Mouse (Mus musculus) mouse embryonic stem cell (cell line): Measurements from ENCODE around the gene 4930430A15Rik.

ENCODE experiments used
- in situ Hi-C, 2 experiments: fragments of 300-500 bp; cut with MboI; formaldehyde crosslinking; loops; 1 replicate in 1 of 2; 3 replicates in 1 of 2; pipeline ENCODE4 v1.14.3; 2019 to 2020; ENCODE audit warnings: low sequenced_read_pairs in 2 of 2, low pct_unique_long_range_greater_than_20kb in 1 of 2, mixed read lengths in 1 of 2; ENCODE audit not compliant: unreplicated experiment in 1 of 2

The 4930430A15Rik gene

DNA sequence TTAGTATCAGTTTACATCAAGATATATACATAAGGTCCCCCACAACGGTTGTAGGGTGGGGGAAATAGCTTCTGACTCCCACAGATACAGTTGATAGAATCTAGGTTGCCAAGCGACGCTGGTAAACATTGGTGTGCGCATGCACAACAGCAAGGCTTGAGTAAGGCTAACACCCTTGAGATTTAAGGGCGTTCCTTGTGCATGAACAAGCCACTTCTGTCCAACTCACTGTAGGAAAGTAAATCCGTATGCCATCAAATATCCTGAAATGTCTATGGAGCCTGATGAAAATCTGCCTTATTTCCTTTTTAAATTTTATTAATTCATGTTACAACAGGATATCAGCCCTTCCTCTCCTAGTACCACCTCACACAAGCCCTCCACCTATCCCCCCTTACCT lies at the start of gene 4930430A15Rik:
4930430A15Rik (minus strand) TSS at position 101 of the 400 bp plus-strand sequence.
- in situ Hi-C loops = no loop called here

DNA sequence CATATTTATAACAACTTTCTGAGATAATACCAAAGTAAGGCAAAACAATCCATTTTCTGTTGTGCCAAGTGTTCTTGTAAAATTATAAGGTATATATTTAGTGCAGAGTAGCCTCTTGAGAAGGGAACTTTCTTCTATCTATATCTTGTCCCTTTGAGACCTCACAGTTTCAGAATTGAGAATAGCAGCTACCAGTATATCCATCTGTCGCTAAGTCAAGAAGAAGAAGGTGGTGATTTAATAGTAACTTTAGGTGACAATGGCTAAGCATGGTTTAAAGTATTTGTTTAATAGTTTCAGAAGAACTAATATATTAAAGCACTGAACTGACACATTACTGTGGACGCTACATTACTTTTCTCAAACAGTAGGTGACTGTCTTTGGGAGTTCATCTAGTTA lies 44.6 kb upstream of the 4930430A15Rik start, which contains the start of gene Olfr1277:
Olfr1277 (minus strand) TSS at position 101 of the 400 bp plus-strand sequence.
- in situ Hi-C loops = no loop called here

DNA sequence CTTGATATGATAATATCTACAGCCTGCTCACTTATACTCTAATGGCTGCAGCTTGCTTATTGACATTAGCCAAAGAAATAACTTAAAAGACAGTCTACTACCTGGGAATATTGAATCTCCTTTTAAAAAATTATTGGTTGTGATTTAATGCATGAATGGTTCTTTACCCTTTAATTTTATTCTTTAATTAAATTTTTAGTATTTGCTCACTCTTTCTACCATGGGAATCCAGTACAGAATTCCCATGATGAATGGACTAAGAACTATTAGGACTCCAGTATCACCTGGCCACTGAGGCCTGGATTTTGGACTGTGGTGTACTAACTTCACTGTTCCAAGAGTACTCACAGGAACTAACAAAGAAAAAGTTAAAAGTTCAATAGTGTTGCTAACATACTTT lies 24.8 kb upstream of the 4930430A15Rik start, which contains the start of gene Olfr1276:
Olfr1276 (plus strand) TSS at position 301 of the 400 bp plus-strand sequence.
- in situ Hi-C loops = no loop called here

DNA sequence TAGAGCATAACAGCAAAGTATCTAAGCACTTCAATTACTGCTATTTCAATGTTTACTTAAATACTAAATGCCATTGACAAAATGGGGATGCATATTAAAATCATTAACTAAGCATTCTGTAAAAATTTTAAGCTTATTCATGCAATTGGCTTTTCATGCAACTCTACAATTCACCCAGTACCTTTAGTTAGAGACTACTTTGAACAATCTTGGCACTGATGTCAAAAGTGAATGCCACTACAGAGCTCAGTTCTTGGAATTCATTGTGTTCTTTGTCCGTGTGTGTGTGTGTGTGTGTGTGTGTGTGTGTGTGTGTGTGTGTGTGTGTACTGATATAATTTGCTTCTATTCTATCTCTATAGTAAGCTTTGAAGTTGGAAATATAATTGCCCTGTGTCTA lies 5.8 kb upstream of the 4930430A15Rik start, which contains the start of gene Olfr1275:
Olfr1275 (minus strand) TSS at position 101 of the 400 bp plus-strand sequence.
- in situ Hi-C loops = no loop called here

DNA sequence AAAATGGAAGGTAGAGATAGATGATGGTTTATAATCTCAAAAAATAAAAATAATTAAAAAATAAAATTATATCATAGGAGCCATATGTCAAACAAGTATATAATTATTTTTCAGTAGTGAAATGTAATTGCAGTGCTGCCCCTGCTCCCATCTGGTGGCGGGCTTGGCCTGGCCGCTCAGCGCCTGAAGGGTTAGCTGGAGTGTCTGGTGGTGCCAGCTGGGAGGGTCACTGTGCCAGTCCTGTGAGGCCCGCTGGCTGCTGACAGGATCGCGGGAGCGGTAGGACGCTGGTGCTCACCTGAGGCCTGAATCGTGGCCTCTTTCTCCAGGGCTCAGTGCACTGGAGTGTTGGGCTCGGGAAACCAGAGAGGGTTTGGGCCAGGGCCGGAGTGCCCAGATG lies 47.3 kb downstream of the 4930430A15Rik start:
- in situ Hi-C loops = no loop called here

DNA sequence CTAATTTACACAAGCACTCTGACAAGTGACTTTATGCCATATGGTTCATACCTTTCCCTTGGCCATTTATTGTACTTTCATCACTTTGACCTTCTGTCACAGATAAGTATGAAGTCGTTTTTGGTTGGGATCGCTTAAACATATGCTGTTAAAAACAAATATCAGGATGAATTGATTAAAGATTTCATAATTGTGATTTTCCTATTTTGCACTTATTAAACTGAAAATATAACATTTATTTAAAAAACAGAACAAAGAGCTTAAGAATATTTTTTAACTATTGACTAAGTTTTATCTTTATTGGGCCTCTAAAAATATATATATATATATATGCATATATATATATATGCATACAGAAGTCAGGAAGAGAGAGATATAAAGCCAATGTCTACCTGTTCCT lies 76.6 kb downstream of the 4930430A15Rik start, which contains the start of gene Gm15130:
Gm15130 (minus strand) TSS at position 101 of the 400 bp plus-strand sequence.
- in situ Hi-C loops = no loop called here

DNA sequence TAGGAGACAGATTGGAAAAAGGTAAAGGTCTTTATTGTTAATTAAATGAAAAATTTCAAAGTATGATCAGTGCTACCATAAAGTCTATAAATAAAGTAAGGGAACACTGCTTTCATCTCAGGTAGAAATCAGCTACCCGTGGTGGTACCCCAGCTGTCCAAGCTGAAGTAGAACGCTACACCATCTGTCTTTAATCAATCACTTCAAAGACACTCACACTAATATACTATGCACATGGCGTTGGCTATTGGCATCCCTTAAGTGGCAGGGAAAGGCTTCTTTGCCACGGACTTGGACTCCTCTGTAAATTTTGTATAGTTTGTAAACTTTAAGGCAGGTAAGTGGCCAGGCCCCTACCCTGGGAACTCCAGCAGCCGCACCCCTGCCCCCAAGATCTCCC lies 93.7 kb downstream of the 4930430A15Rik start:
- in situ Hi-C loops = no loop called here
